Mouse (Mus musculus) mesoderm, embryonic 11.5 days (tissue): ENCODE measurements at regions not wholly inside any gene's neighbourhood (a gene's known extent, or its start where the extent isn't known, plus 50 kb on each side); places are given as distances from the start of the nearest gene placed in this dataset.
A peak's percentile ranks its signal among the peaks of the same experiment; 100 is the strongest.
"Not testable (repeated sequence)": the region's sequence is repeated elsewhere in the genome, so short reads cannot be mapped to it uniquely, and the experiment has no call there.

Experiments
- DNase-seq: peaks from one replicate; pipeline ENCODE4 v3.0.0-alpha.2; 2012; ENCODE audit warnings: low read depth, low spot score

GRCm38 (mm10) chr5:28771796-28772195 lies 304.7 kb upstream of the Shh start:
- no peak for DNase-seq

GRCm38 (mm10) chr5:28756171-28756948 lies 289.3 kb upstream of the Shh start:
- DNase-seq = no peak

- DNase-seq = not testable (repeated sequence)
Observed at GRCm38 (mm10) chr5:28751821-28752220, 284.8 kb upstream of the Shh start.

DNA sequence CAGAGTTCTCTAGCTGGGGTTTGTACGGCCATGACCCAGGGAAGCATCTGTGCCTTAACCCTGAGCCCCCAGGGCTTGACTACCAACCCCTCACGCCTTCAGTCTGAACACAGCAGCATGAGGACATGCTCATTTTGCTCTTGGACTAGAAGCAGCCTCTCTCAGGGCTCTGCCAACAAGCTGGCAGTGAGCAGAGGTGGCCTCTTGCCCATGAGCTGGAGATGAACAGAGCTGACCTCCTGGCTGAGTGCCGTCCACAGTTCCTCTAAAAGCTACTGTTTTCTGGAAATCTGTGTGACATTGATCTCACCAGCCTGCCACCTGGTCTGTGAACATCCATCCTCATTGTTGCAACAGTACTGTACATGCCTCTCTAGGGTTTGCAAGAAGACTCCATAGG lies 267.7 kb upstream of the Shh start:
- DNase-seq = no peak

- no peak for DNase-seq
Observed at GRCm38 (mm10) chr5:28722067-28722466, 255.0 kb upstream of the Shh start.

GRCm38 (mm10) chr5:28714978-28715377 lies 247.9 kb upstream of the Shh start:
- no peak for DNase-seq

GRCm38 (mm10) chr5:28710517-28710916 lies 243.5 kb upstream of the Shh start:
- DNase-seq = no peak

DNA sequence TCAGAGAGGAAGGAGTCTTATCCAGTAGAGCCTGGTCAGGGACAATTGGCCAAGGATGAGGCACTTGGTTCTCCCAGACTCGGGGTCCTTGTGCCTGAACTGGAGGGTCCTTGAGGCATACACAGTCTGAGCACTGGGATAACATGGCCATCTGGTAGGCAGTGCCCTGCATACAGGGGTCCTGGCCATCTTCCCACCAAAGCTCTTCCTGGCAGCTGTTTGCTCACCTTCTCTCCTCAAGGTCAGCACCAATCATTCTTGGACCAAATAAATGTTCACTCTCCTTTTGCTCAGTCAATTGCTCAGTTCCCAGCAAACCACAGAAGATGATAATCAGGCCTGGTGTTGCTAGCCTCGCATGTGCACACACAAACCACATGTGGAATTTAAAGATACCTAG lies 242.6 kb upstream of the Shh start:
- DNase-seq = no peak

GRCm38 (mm10) chr5:28704359-28704758 lies 237.3 kb upstream of the Shh start:
- DNase-seq = no peak

DNA sequence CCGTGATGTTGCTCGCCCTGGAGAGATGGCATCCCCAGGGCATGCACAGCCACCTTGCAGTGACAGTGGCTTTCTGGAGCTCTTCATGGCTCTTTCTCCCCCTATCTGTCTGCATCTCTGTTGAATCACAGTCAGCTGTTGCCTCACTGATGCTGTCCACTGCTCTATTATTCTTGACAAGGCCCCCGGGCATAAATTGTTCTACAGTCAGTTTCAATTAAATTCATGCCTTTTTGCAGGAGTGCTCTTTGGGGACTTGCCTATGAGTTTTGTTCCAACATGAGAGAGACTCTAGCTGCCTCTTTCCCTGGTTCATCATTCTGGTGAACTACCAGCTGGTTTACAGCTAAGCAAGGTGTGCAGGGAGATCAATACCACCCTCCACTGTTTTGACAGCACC lies 229.9 kb upstream of the Shh start:
- DNase-seq = no peak

DNA sequence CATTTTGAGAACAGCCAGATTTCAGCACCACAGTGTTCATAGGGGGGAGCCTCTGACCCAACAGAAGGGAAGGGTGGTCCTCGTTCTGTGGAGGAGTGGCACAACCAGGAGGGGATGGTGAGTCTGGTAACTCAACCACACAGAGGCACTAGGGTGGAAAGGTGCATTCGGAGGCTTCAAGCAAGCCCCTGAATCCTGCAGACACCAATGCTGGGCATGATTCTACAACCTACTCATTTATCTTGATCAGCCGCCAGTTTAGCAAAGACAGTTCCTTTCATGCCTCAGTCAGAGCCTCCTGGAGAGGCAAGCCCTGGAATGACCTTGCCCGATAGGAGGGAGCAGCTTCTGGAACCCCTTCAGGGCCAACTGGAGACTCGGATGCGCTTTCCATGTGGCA lies 223.1 kb upstream of the Shh start:
- DNase-seq = no peak

DNA sequence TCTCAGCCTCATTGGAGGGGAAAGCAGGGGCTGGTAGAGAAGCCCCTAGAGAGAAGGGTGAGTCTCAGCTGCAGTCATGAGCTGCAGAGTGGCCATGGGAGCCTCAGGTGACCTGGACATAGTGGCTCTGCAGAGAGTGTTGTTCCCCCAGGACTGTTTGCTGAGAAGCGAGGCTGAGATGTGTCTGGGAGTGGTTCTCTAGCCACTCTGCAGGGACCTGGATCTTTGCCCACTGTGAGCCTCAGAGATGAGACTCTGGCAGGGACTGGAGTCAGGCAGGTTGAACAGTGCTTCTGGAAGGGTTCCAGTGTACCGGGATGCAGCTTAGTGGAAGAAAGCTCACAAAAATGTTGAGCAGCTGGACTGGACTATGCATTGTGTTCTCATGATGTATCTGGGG lies 222.6 kb upstream of the Shh start:
- no peak for DNase-seq

DNA sequence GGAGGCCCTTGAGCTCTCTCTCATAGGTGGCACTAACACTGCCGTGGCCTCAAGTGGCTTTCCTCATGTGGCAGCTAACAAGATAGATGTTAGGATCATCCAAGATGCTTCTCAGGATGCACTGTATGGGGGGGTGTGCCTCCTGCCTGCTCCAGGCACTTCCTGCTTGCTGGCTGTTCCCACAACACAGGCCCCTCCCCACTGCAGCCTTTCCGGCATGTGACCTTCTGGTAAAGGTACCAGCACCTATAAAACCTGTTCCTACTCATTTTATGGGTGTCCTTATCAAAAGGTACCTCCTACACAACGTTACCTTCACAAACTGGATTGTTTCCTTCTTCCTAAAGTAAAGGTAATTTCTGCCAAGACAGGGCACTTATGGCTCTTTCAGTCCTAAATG lies 222.1 kb upstream of the Shh start:
- DNase-seq = no peak

- DNase-seq = no peak
Observed at GRCm38 (mm10) chr5:28682821-28683220, 215.8 kb upstream of the Shh start.

DNA sequence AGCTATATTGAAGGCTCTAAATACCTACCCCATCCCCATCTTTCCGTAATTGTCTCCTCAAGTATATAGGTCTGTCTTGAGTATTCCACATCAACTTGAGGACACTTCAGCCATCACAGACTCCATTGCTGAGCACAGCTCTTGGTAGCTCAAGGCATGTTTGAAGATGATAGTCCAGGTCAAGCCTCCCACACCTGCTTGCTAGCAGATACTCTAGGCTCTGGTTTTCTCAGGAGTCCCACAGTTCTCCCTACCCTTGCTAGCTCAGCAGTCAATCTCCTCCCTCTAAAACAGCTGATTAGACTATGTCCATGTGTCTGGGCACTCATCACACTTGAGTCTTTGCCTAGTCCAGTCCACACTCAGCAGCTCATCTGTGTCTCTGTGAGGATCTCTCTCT lies 213.3 kb upstream of the Shh start:
- DNase-seq = no peak

DNA sequence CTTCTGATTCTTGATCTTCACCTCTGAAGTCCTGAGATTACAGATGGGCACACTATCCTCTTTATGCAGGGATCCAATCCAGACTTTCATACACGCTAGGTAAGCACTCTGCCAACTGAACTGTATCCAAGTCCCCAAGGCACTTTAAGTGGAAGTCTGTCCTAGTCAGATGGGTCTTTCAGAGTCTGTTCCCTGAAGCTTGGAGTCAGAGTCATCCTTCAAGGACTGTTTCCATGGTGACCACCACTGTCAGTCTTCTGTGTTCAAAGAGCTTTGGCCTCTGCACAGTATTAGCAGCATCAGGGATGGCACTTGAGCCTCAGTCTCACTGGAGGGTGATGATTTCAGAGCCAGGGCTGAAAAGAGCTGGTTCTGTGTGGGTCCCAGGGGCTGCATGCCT lies 212.7 kb upstream of the Shh start:
- no peak for DNase-seq

DNA sequence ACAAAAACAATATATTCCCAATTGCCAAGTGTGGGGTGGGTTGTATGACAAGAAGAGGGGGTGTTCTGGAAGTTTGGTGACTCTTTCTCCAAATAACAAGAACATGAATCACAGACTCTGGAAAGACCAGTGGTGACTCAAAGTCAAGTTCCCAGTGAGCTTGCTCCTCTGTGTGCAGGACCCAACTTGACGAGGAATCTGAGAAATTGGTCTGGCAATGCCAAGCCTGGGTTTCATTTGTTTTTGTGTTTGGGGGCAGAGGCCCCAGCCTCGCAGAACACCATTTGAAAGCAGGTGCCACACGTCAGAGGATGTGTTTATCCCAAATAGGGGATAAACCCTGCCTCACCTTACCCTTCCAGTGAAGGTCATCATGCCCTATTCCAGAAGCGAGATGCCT lies 163.1 kb upstream of the Shh start:
- DNase-seq = no peak

GRCm38 (mm10) chr5:28611885-28612284 lies 144.8 kb upstream of the Shh start:
- DNase-seq = no peak

- no peak for DNase-seq
Observed at GRCm38 (mm10) chr5:28596537-28597314, 129.7 kb upstream of the Shh start.

GRCm38 (mm10) chr5:28571347-28571998 lies 104.4 kb upstream of the Shh start:
- DNase-seq = no peak

- peak; percentile 9 for DNase-seq
Observed at GRCm38 (mm10) chr5:28568417-28568816, 101.4 kb upstream of the Shh start.

DNA sequence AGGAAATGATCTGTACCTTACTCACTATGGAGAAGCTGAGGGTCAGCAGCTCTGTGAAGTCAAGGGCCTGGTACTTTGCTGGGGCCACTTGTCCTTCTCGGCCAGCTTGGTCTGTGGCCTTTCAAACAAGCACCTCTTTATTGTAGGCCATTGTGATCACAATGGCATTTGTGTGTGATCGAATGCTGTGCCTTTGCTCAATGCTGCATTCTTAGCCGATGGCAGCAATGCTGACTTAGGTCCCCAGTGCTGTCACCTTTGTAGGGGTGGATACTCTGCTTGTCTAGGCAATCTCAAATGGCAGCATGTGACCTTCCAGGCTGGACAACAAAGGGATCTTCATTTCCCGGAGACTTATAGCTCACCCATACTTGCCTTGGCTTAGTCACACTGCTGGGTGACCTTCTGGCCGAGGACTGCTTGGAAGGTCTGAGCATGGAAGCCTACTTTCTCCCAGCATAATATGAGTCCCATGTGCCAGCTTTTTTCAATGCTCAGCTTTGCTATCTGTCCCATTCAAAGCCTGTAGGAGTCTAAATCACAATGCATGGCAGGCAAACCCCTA lies 100.4 kb upstream of the Shh start:
- DNase-seq = no peak
